Mouse (Mus musculus) gastrocnemius, adult 8-10 months (tissue): ENCODE measurements at regions not wholly inside any gene's neighbourhood (a gene's known extent, or its start where the extent isn't known, plus 50 kb on each side); places are given as distances from the start of the nearest gene placed in this dataset.

Experiments
- DNase-seq, 2 experiments: peaks; one replicate each; pipeline ENCODE4 v3.0.0; 2022; ENCODE audit warnings: low spot score in 2 of 2

GRCm38 (mm10) chr14:46639116-46639826, 121.1 kb upstream of the Cdkn3 start:
- no peak for DNase-seq

GRCm38 (mm10) chr14:46638516-46638915, 121.8 kb upstream of the Cdkn3 start:
- DNase-seq, result no peak

- DNase-seq, result no peak
These were observed 123.1 kb upstream of the Cdkn3 start for GRCm38 (mm10) chr14:46637240-46637639.

- peak; percentile 15 to 31 for DNase-seq
These were observed 124.0 kb upstream of the Cdkn3 start for GRCm38 (mm10) chr14:46636364-46636763.

- DNase-seq, result peak; percentile 49 to 54
These were observed 125.0 kb upstream of the Cdkn3 start for GRCm38 (mm10) chr14:46635322-46635721.

- no peak for DNase-seq
These were observed 125.6 kb upstream of the Cdkn3 start for GRCm38 (mm10) chr14:46634656-46635244.

GRCm38 (mm10) chr14:46634251-46634650, 126.1 kb upstream of the Cdkn3 start:
- DNase-seq, result no peak

GRCm38 (mm10) chr14:46627690-46628089, 132.7 kb upstream of the Cdkn3 start:
- no peak for DNase-seq

- no peak for DNase-seq
These were observed 134.6 kb upstream of the Cdkn3 start for GRCm38 (mm10) chr14:46625760-46626159.

- DNase-seq, result no peak
These were observed 136.7 kb upstream of the Cdkn3 start for GRCm38 (mm10) chr14:46623645-46624044.

GRCm38 (mm10) chr14:46616030-46616429, 144.3 kb upstream of the Cdkn3 start:
- no peak for DNase-seq

- DNase-seq, result no peak
These were observed 145.4 kb upstream of the Cdkn3 start for GRCm38 (mm10) chr14:46614936-46615335.

- DNase-seq, result no peak
These were observed 146.6 kb upstream of the Cdkn3 start for GRCm38 (mm10) chr14:46613748-46614147.

- no peak for DNase-seq
These were observed 147.1 kb upstream of the Cdkn3 start for GRCm38 (mm10) chr14:46613211-46613610.

- no peak for DNase-seq
These were observed 147.8 kb upstream of the Cdkn3 start for GRCm38 (mm10) chr14:46612584-46612983.

- DNase-seq, result no peak
These were observed 149.4 kb upstream of the Cdkn3 start for GRCm38 (mm10) chr14:46610926-46611325.

- DNase-seq, result no peak
These were observed 150.0 kb upstream of the Cdkn3 start for GRCm38 (mm10) chr14:46610226-46610855.

- no peak for DNase-seq
These were observed 153.6 kb upstream of the Cdkn3 start for GRCm38 (mm10) chr14:46606694-46607093.

- no peak for DNase-seq
These were observed 154.3 kb upstream of the Cdkn3 start for GRCm38 (mm10) chr14:46606037-46606436.

GRCm38 (mm10) chr14:46604886-46605531, 155.3 kb upstream of the Cdkn3 start:
- DNase-seq, result no peak

- DNase-seq, result no peak
These were observed 156.0 kb upstream of the Cdkn3 start for GRCm38 (mm10) chr14:46604156-46604885.
